Mouse (Mus musculus): ENCODE measurements around the gene Sgk1.

The Sgk1 gene

DNA sequence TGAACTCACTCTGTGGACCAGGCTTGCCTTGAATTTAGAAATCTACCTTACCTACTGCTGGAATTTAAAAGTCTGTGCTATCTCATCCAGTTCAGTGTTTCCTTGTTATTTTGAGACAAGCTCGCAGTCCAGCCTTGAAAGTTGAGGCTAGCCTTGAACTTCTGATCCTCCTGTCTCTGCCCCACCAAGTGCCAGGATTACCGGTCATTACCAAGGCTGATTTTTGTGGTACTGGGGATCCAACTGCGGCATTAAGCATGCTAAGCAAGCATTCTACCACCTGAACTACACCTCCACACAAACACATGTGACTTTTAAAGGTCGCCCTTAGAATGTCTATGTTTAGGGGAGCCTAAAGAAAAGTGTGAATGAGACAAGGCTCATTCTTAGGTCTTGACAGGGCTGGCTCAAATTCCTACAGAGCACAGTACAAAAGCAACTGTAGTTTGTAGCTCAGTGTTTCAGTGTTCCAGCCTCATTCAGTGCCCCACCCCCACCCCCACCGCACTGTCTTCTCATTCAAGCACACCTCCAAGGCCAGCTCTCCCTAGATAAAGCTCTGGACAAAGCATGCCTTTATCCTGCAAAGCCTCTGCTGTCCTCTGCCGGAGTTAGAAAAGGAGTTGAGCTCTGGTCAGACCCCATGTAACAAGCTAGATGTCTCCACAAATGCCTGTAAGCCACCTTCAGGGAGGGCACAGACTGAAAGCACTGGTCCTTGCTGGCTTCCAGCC is 36.2 kb downstream of the Sgk1 start:
- no peak for DNase-seq (ENCODE audit: low spot score)

DNA sequence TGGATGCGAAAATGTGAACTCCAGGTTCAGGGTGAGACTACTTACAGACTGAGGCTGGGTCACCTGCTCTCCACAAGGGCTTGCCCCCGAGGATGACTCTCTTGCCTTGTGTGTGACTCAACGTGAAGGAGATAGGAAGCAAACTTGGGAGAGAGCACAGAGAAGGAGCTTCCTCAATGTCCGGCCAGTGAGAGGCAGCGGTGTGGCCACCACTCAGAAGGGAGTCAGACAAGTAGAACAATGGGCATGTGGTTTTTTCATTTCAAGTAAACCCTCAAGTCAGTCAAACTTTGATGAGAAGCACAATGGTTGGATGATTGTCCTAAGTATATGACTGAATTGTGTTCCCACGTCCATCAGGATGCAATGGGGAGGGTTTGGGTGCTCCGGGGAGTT is 36.8 kb downstream of the Sgk1 start:
- DNase-seq (ENCODE audit: low spot score), result no peak

- DNase-seq (ENCODE audit: low spot score), result no peak
These were observed 38.6 kb downstream of the Sgk1 start for GRCm38 (mm10) chr10:21920611-21921010.

GRCm38 (mm10) chr10:21922716-21923350 is 40.8 kb downstream of the Sgk1 start:
- DNase-seq (ENCODE audit: low spot score), result no peak

DNA sequence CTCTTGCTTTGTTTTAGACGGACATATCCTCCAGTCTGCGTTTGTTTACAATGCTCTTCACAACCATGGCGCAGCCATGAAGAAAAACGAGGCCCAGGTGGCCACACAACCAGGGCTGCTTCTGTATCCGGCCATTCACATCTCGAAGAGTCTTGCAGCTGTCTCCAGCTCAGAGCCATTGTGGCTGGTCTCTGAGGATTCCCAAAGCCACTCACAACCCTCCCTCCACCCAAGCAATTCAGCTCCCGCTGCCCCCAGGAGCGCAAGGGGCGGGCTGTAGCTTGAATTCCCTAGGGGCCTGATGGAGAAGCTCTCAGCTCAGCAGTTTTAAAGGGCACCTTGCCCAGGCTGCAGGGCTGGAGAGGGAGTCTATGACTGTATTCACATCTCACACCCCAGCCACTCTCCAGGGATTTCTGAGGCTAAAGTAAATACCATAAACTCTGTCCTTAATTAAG is 41.5 kb downstream of the Sgk1 start:
- DNase-seq (ENCODE audit: low spot score), result no peak

DNA sequence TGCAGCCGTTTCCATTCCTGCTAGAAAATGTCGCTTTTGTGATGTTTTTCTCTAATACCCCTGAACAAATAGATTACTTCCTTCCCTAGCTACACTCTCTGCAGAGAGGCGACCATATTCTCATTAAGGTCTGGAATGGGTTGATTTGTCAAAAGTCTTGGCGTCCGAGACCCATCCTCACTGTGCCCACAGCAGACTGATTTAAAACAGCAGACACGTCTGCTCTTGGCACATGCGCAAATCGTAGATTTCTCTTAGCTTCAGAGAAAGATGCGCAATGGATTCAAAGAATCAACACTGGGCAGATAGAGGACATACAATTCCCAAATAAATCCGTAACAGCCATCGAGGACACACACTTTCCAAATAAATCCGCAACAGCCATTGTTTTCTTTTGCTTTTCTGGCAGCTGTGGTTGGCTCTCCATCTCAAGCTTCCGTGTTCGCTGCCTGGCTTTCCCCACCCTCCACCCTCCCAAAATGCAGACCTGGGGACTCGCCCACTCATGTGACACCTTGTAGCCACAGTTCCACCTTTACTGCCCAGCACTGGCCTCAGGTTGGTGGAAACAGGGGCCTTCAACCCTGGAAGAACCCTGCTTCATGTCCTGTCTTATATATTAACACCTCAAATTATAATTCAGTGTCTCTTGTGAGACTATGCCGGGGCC is 42.2 kb downstream of the Sgk1 start:
- DNase-seq (ENCODE audit: low spot score), result no peak

DNA sequence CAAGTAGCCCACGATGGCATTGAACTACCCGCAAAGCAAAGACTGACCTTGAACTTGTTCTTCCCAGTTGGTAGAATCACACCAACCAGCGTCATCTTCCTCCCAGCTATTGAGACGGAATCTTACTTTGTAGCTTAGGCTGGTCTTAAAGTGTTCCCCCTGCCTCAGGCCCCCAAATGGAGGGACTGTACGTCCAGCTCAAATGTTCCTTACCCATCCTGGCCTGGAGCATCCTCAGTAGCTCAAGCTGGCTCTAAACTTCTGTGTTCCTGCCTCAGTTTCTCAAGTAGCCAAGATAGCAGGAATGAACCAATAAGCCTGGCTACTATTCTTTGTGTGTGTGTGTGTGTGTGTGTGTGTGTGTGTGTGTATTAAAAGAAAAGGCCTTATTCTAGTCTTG is 45.0 kb downstream of the Sgk1 start:
- no peak for DNase-seq (ENCODE audit: low spot score)

DNA sequence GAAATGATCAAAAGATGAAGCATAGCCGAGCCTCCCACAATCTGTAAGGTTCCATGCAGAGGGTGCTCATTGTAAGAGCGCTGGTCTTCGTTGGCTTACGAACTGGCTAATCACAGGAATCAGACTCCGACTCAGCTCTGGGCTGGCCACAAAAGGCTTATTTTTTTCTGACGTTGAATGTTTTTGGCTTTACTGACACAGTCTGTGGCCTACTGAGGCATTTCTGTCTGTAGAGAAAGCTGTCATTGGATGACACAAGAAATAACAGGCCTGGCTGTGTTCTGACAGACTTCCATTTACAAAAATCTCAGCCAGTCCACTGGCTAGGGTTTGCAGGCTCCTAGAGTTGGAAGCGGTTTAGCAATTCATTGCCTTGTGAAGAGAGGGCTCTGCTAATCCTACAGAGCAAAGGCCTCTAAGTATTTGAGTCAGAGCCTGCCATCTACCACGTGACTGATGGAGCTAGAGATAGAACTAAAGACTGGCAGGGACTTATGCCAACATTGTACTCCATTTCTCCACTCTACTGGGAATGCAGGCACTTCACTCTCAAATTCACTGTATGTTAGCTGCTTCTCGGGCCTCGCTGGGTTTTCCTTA is 48.9 kb downstream of the Sgk1 start:
- DNase-seq (ENCODE audit: low spot score), result no peak

DNA sequence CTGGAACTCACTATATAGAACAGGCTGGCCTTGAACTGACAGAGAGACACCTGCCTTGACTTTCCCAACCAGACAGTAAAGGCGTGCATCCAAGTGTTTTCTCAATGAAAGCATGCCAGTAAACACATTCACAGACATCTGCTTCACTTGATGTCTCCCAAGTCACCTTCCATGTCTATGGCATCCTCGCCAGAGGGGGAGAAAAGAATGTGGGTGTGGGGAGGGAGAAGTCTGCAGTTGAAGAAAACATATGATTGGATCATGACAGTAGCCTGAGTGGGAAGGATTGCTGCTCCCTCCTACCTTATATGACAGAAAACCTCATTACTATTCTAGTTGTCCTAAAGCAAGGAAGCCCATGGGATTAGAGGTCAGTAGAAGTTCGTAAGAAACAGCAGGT is 50.8 kb downstream of the Sgk1 start:
- no peak for DNase-seq (ENCODE audit: low spot score)

DNA sequence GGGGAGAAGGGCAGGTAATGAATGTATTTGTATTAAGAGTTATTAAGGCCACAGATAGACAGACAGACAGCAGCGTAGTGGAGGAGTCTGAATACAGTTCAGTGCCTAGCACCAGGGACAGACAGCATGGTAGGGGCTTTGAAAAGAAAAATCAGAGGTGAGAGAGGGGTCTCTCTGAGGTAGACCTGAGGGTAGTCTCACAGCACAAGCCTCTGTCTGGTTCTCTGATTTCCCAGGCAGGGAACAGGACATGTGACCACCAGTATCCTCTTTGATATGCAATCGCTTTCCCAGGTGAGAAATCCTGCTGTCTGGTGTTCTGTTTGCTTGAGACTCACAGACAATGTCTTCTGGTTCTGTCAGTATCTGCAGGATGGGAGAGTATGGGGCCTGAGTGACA is 52.8 kb downstream of the Sgk1 start:
- no peak for DNase-seq (ENCODE audit: low spot score)

DNA sequence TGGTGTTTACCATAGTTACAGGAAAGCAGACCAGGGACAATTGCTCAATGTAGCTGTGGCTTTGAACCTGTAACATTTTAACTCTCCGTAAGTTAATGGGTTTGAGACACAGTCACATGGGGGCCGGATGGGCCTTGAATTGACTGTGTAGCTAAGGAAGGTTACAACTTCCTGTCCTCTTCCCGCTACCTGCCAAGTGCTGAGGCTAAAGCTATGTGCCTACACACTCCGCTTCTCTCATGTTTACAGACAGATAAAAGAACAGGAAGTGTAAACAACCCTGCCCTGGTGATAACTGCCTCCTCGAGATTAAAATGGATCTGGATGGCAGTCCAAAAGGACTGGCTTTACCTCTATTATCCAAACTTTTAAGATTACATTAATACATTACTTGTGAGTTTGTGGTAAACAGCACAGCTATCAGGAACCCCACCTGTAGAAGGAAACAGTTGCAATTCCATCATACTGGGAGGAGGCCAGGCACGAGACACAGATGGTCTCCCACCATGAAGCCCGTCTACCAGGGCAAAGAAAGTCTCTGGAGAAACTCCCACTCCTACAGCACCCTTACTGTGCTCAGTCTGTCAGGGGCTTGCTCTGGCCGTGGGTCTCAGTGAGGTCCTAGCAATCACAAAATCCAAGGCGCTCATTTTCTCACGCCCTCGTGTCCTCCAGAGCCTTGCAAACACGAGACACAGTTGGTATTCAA is 54.7 kb downstream of the Sgk1 start:
- no peak for DNase-seq (ENCODE audit: low spot score)

GRCm38 (mm10) chr10:21937222-21937605 is 55.2 kb downstream of the Sgk1 start:
- no peak for DNase-seq (ENCODE audit: low spot score)

DNA sequence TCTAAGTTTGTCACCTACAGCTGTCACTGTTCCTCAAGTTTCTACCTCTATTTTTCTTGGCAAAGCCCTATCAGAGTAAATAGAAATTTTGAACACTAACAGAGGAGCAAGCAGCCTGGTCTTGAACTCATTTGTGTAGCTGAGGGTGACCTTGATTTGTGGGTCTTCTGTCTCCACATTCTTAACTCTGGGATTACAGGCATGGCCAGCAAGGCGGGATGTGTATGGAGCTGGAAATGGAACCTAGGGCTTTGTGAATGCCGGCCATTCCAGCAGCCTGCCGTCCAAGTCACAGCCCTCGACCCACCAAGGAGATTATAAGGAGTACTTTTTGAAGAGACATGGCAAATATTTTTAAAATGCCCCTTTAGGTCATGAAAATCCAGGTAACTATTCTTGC is 56.2 kb downstream of the Sgk1 start:
- DNase-seq (ENCODE audit: low spot score), result no peak

DNA sequence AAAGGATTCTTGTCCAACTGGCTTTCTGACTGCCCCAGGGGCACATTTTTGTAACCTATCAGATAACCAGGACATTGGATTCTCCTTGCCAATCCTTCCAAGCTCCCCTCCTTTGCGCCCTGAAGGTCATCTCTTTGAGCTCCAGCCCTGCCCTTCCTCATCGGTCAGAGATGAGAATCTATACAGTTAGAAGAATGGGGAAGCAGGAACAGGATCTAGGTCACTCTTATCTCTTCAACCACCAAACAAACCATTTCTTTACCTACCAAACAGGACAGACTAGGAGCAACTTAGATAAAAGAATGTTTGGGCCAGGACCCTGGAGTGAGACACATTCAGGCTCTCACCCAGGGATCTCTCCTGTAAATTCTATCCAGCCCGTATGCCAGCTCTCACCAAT is 59.3 kb downstream of the Sgk1 start:
- no peak for DNase-seq (ENCODE audit: low spot score)

GRCm38 (mm10) chr10:21943145-21943700 is 61.2 kb downstream of the Sgk1 start:
- DNase-seq (ENCODE audit: low spot score), result no peak

DNA sequence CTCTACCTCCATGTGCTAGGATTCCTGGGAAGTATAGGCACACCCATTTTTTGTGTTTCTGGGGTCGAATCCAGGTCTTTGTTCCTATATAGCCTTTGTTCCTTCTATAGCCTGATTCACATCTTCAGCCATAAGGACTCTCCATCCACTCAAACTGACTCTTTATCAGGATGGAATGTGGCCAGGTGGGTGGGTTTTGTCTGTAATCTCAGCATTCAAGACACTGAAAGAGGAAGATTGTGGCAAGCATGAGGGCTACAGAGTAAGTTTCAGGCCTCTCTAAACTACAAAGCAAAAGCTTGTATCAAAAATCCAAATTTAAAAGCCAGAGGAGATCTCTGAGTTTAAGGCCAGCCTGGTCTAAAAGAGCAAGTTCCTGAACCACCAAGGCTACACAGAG is 63.2 kb downstream of the Sgk1 start:
- DNase-seq (ENCODE audit: low spot score), result no peak

GRCm38 (mm10) chr10:21946751-21947351 is 64.9 kb downstream of the Sgk1 start:
- DNase-seq (ENCODE audit: low spot score), result no peak

DNA sequence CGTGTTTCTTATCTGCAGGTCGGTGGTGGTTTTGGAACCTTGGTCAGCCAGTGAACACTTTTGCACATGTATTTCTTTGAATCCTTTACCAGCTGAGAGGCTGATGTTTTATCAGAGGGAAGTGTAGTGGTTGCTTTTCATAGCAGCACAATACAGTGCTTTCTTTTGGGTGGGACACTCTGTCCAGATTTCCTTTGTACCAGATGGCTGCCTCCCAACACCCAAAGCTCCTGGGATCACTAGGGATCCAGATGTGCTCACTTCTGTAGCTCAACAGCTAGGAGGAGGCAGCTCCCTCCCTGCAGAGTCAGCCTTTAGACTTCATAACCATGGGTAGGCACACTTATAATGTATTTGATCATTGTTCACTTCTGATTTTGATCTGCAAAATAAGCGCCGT is 70.5 kb downstream of the Sgk1 start:
- no peak for DNase-seq (ENCODE audit: low spot score)

- no peak for DNase-seq (ENCODE audit: low spot score)
These were observed 79.1 kb downstream of the Sgk1 start for GRCm38 (mm10) chr10:21961111-21961510.

DNA sequence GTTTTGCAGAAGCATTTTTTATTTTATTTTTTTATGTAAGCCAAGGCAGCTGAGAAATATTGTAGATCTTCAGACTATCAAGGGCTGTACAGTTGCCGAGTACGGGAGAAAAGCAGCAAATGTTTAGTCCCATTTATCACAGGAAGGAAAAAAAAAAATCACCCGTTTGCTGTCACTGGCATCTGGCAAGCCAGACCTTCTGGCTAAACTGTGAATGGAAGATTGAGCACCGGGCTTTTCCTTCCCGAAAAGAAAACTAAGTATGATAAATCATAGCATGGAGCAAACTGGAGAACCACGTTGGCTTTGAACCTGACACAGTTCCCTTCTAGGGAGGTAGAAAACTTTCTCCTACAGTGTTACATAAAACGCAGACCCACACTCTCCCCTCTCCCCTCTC is 81.0 kb downstream of the Sgk1 start:
- no peak for DNase-seq (ENCODE audit: low spot score)

DNA sequence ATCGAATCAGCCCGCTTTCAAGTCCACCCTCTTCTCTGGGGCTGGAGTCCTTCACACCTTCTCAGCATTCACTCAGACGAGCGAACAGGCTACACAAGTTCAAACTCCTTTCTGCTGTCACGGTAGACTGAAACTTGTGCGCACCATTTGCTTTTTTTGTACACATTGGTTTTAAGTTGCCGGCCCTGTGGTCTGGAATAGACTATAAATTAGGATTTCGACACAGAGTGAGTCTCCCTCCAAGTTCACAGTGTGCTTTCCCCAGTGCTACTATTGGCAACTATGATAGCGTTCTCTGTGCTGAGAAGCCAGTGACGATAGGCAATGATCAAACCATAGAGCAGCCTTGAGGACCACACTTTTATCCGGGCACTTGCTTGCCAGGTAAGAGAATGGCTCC is 91.7 kb downstream of the Sgk1 start:
- no peak for DNase-seq (ENCODE audit: low spot score)

GRCm38 (mm10) chr10:21974801-21975200 is 92.8 kb downstream of the Sgk1 start:
- DNase-seq (ENCODE audit: low spot score), result no peak

Measured in c-Kit-positive CD71-positive TER-119-positive erythroid progenitor cells, embryonic 14.5 days (primary cell).